Mouse (Mus musculus) bone marrow macrophage, adult 2 months (primary cell): Measurements from ENCODE around the gene BC107364. TPM values are rescaled to one million over a fixed set of nuclear protein-coding genes. Genes with fewer than 3 reads are reported as not detected.
"Not testable (repeated sequence)": the region's sequence is repeated elsewhere in the genome, so short reads cannot be mapped to it uniquely, and the experiment has no call there.

ENCODE experiments used
- H3K27ac ChIP-seq: 2 replicates; pipeline ENCODE4 v1.5.1; 2012; ENCODE audit warnings: low read depth, low read length; ENCODE audit not compliant: insufficient read depth
- H3K4me1 ChIP-seq: 2 replicates; pipeline ENCODE4 v1.6.1; 2012; ENCODE audit warnings: low read length; ENCODE audit not compliant: control insufficient read depth, insufficient read depth
- H3K4me3 ChIP-seq: 2 replicates; pipeline ENCODE4 v1.5.1; 2012; ENCODE audit warnings: mild to moderate bottlenecking, low read length, moderate library complexity; ENCODE audit not compliant: insufficient read depth
- CTCF ChIP-seq: IDR thresholded peaks from 2 replicates; pipeline ENCODE4 v1.5.1; 2012; ENCODE audit warnings: low read depth, mild to moderate bottlenecking, low read length, moderate library complexity
- POLR2A ChIP-seq: IDR thresholded peaks from 2 replicates; pipeline ENCODE4 v1.6.1; 2012; ENCODE audit warnings: mild to moderate bottlenecking, low read depth, low read length, borderline replicate concordance
- polyA plus RNA-seq: library from polyadenylated mRNA; stranded (reverse); fragments of >200 nt; gene quantifications from 2 replicates; pipeline ENCODE4 v1.2.4, GENCODE M21; 2012; ENCODE audit not compliant: missing spikeins, insufficient read depth, insufficient read length

The BC107364 gene
- polyA plus RNA-seq, 1 experiment = not detected

GRCm38 (mm10) chr3:96409701-96410246 lies 42.3 kb downstream of the BC107364 start:
- no peak overlapping the region for H3K27ac ChIP-seq
- peak overlapping the region; percentile 2 for H3K4me3 ChIP-seq
- TF ChIP-seq CTCF (no peak), POLR2A (no peak)
- H3K4me1 ChIP-seq = peaks cover 4% of the 10 kb centered on the region

- H3K4me3 ChIP-seq, H3K4me1 ChIP-seq, H3K27ac ChIP-seq: not testable (repeated sequence)
Measured at GRCm38 (mm10) chr3:96408111-96408510, 44.0 kb downstream of the BC107364 start.

GRCm38 (mm10) chr3:96405541-96406503 lies 46.3 kb downstream of the BC107364 start:
- Histone ChIP-seq H3K4me1 (no peaks in the 10 kb centered on the region), H3K4me3 (no peak overlapping the region), H3K27ac (no peak overlapping the region)
- TF ChIP-seq CTCF (no peak), POLR2A (no peak)

- no peak overlapping the region for H3K27ac ChIP-seq
- H3K4me1 ChIP-seq = no peaks in the 10 kb centered on the region
- TF ChIP-seq CTCF (no peak), POLR2A (no peak)
- no peak overlapping the region for H3K4me3 ChIP-seq
Measured at GRCm38 (mm10) chr3:96405004-96405403, 47.1 kb downstream of the BC107364 start.

GRCm38 (mm10) chr3:96404450-96404849 lies 47.7 kb downstream of the BC107364 start:
- H3K4me3 ChIP-seq = peak overlapping the region; percentile 7; the same call in 1 of the 2 replicates
- TF ChIP-seq POLR2A (no peak), CTCF (no peak)
- H3K4me1 ChIP-seq = no peaks in the 10 kb centered on the region
- no peak overlapping the region for H3K27ac ChIP-seq

- TF ChIP-seq POLR2A = no peak
- no peak for TF ChIP-seq CTCF
- Histone ChIP-seq H3K27ac (no peak overlapping the region), H3K4me1 (no peaks in the 10 kb centered on the region), H3K4me3 (no peak overlapping the region)
Measured at GRCm38 (mm10) chr3:96403016-96403415, 49.1 kb downstream of the BC107364 start.

- peak overlapping the region; percentile 66 for H3K4me3 ChIP-seq
- H3K27ac ChIP-seq = no peak overlapping the region
- 0 out of 2 replicates have a peak, but pooled peaks cover 1% of the 10 kb centered on the region for H3K4me1 ChIP-seq
- TF ChIP-seq POLR2A (no peak), CTCF (peak; percentile 34)
Measured at GRCm38 (mm10) chr3:96401832-96402501, 50.1 kb downstream of the BC107364 start.

GRCm38 (mm10) chr3:96401474-96401831 lies 50.7 kb downstream of the BC107364 start:
- no peak overlapping the region for H3K27ac ChIP-seq
- H3K4me3 ChIP-seq = peak overlapping the region; percentile 66
- TF ChIP-seq POLR2A (no peak), CTCF (no peak)
- H3K4me1 ChIP-seq = 0 out of 2 replicates have a peak, but pooled peaks cover 2% of the 10 kb centered on the region

GRCm38 (mm10) chr3:96398911-96399310 lies 53.2 kb downstream of the BC107364 start:
- Histone ChIP-seq H3K4me3 (no peak overlapping the region), H3K4me1 (0 out of 2 replicates have a peak, but pooled peaks cover 2% of the 10 kb centered on the region), H3K27ac (no peak overlapping the region)
- TF ChIP-seq CTCF = no peak
- no peak for TF ChIP-seq POLR2A
